Mouse (Mus musculus) kidney, adult 2 months (tissue): ENCODE measurements around the gene Galnt12. TPM values are rescaled to one million over a fixed set of nuclear protein-coding genes. Genes with fewer than 3 reads are reported as not detected.

Experiments used
- DNase-seq: peaks from one replicate; pipeline ENCODE4 v3.0.0; 2021
- H3K27ac ChIP-seq: fragments of 200-500 bp; 2 replicates; pipeline ENCODE4 v1.5.1; 2012; ENCODE audit warnings: low read depth, low read length, control low read depth, inconsistent platforms; ENCODE audit not compliant: insufficient read depth
- H3K27me3 ChIP-seq: fragments of 200-500 bp; replicated peaks from 2 replicates; pipeline ENCODE4 v1.6.1; 2012; ENCODE audit warnings: mild to moderate bottlenecking, moderate library complexity, low read length, inconsistent platforms; ENCODE audit not compliant: control insufficient read depth, insufficient read depth
- H3K36me3 ChIP-seq: fragments of 200-500 bp; 2 replicates; pipeline ENCODE4 v1.6.1; 2012; ENCODE audit warnings: mild to moderate bottlenecking, moderate library complexity, low read length, inconsistent platforms; ENCODE audit not compliant: control insufficient read depth, insufficient read depth
- H3K4me1 ChIP-seq: fragments of 200-500 bp; 2 replicates; pipeline ENCODE4 v1.6.1; 2011; ENCODE audit warnings: low read length; ENCODE audit not compliant: control insufficient read depth, insufficient read depth
- H3K4me3 ChIP-seq: fragments of 200-500 bp; 2 replicates; pipeline ENCODE4 v1.5.1; 2011; ENCODE audit warnings: mild to moderate bottlenecking, low read depth, low read length, control low read depth; ENCODE audit not compliant: insufficient read depth
- CTCF ChIP-seq: fragments of 200-500 bp; conservative IDR thresholded peaks from 2 replicates; pipeline ENCODE4 v1.5.1; 2011; ENCODE audit warnings: low read depth, mild to moderate bottlenecking, control low read depth, low read length, moderate library complexity, mixed read lengths; ENCODE audit not compliant: insufficient read depth, insufficient read length
- POLR2A ChIP-seq: fragments of 200-500 bp; IDR thresholded peaks from one replicate; pipeline ENCODE4 v1.6.1; 2011; ENCODE audit warnings: low read depth, low read length, control low read depth
- WGBS: fragments of 180-500 bp; shearing (Covaris S2); methylation state at CpG from one replicate; pipeline ENCODE4 v1.1.7; 2018; 5-methylcytosine and 5-hydroxymethylcytosine counted together
- polyA plus RNA-seq: library from polyadenylated mRNA; depleted of rRNA; stranded (reverse); fragments of >200 nt; gene quantifications from 2 replicates; pipeline ENCODE4 v1.2.3, GENCODE M21; 2012; rRNA removed

The Galnt12 gene
- polyA plus RNA-seq, 1 experiment: 3.6 TPM

DNA sequence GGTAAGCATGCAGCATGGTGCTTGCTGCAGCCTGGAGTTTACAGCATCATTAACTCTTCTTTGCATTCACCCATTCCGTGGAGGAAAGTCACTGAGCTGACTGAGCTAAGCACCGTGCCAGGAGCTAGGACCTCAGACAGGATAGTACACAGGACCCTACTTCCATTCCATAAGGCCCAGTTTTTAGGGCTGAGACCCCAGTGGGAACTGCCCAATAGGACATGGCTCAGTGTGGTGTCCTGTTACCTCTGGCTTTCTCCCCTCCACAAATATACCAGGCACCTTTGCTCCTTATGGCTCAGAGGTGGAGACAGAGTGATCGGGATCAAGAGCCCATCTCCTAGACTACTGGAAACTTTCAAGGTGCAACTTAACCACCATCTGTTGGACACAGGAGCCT lies 59.1 kb downstream of the Galnt12 start:
- Histone ChIP-seq H3K4me3 (no peak overlapping the region), H3K4me1 (0 out of 2 replicates have a peak, but pooled peaks cover 4% of the 10 kb centered on the region), H3K27me3 (no peaks in the 10 kb centered on the region), H3K36me3 (no peaks in the 10 kb centered on the region), H3K27ac (no peak overlapping the region)
- WGBS: 90% methylated on average over 3 of the region's 3 CpGs
- no peak for TF ChIP-seq POLR2A
- no peak for TF ChIP-seq CTCF
- no peak for DNase-seq

DNA sequence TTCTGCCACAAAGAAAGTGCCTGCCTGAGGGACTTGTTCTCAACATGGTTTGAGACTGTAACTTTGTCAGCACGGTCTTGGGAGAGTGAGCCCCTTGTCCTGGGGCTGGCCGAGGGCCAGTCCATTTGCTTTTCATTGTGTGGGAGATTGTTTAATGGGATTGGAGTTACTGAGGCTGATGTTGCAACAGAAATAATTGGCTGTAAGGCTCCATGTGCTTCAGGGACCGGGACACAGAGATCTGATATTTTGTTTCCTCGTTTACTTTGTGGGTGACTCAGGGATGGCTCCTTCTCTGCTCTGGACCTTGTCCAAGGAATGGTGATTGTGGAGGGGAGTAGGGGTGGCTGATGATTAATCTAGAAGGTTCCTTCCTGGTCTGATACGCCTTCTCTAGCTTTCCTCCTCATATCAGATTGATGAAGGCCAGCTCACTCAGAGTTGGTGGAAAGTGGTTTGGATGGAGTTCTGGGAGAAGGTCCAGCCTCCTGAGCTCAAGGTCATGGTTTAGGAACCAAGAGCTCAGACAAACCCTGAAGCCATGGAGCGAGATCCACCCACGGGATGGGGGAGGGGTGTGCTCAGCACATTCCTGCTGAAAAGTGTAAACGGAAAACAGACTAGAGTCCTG lies 60.0 kb downstream of the Galnt12 start:
- Histone ChIP-seq H3K36me3 (no peaks in the 10 kb centered on the region), H3K4me3 (no peak overlapping the region), H3K4me1 (0 out of 2 replicates have a peak, but pooled peaks cover 4% of the 10 kb centered on the region), H3K27me3 (no peaks in the 10 kb centered on the region), H3K27ac (no peak overlapping the region)
- DNase-seq: peak; percentile 38
- no peak for TF ChIP-seq POLR2A
- no peak for TF ChIP-seq CTCF
- 21% methylated on average over 8 of the region's 8 CpGs for WGBS

DNA sequence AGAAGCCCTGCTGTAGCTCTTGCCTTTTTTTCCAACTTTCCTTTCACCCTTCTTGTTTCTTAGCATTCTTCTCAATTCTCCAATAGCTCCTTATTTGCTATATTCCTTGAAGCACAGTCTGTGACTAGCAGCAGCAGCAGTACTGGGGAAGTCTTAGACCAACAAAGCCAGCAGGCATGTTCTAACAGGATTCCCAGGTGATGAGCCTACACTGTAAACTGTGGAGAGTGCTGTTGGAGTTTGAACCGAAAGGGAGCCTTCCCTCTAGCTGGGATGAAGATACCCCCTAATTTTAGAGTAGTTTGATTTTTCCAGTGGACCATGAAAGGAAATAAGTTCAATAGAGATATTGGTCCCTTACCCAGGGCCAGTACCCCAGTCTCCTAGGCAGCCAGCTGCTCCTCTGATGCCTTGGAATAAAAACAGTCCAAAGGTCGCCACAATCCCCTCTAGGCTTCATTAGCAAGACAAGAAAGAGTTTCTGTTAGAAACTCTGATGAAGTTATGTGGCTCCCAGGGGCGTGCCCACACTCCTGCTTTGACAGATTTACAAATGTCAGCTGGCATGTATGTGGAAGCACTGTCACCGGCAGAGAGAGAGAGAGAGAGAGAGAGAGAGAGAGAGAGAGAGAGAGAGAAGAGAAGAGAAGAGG lies 69.5 kb downstream of the Galnt12 start:
- 19% methylated on average over 4 of the region's 4 CpGs for WGBS
- Histone ChIP-seq H3K4me1 (no peaks in the 10 kb centered on the region), H3K27ac (no peak overlapping the region), H3K27me3 (no peaks in the 10 kb centered on the region), H3K36me3 (no peaks in the 10 kb centered on the region), H3K4me3 (no peak overlapping the region)
- no peak for DNase-seq
- no peak for TF ChIP-seq CTCF
- no peak for TF ChIP-seq POLR2A

DNA sequence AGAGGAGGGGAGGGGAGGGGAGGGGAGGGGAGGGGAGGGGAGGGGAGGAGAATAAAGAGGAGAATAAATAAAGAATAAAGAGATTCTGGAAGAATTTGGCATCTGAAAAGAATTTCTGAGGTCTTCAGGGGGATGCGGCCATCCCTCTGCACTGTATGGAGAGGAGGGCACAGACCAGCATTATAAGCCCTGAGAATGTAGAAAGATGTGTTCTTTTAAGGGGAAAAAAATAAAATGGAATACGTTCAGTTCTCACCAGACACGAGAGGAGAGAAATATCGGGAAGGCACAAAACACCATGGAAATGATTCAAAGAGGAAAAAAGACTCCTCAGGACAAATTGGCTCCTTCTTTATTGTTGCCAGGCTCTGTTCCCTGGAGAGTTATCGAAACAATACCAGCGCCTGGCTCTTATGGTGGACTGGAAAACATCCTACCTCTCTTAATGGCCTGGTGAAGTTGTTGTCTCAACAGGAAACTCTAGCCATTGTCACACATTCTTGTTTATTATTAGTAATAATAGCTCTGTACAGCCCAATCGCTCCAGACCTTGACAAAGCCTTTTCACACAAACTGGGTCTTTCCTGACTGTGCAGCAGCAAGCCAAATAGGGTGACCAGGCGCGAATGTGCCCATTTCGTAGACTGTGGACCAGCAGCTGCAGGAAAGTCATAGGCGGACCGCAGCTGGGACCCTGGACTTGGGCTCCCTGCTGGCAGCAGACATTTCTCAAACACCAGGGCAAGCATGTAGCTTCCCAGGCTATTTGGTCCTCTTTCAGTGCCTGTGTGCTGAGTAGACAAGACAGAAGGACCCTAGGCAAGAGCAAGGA lies 70.3 kb downstream of the Galnt12 start:
- no peak overlapping the region; the same call in 1 of the 2 replicates for H3K27ac ChIP-seq
- peak; percentile 51 for DNase-seq
- WGBS: 62% methylated on average over 12 of the region's 12 CpGs
- TF ChIP-seq CTCF (no peak), POLR2A (no peak)
- H3K4me1 ChIP-seq: no peaks in the 10 kb centered on the region
- H3K4me3 ChIP-seq: no peak overlapping the region
- H3K36me3 ChIP-seq: no peaks in the 10 kb centered on the region
- no peaks in the 10 kb centered on the region for H3K27me3 ChIP-seq

DNA sequence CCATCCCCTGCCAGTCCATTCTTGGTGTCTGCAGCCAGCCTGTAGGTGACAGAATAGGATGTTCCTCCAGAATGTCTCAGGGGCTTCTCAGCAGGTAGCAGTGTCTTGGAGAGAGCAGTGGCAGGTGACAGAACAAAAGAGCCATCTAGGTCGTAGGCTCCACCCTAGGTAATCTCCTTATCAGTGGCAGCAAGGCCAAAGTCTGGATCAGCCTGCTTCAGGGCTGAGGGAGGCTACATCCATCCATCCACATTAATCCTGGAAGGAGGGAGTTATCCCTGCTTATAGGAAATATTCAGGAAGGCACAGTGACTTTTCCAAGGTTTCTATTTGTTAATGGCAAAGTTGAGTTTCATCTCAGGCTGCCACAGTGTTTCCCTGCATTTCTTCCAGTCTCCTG lies 80.6 kb downstream of the Galnt12 start:
- Histone ChIP-seq H3K36me3 (no peaks in the 10 kb centered on the region), H3K27ac (no peak overlapping the region), H3K27me3 (no peaks in the 10 kb centered on the region), H3K4me3 (no peak overlapping the region), H3K4me1 (no peaks in the 10 kb centered on the region)
- DNase-seq: no peak
- no peak for TF ChIP-seq CTCF
- TF ChIP-seq POLR2A: no peak
- 72% methylated on average over 1 of the region's 1 CpGs for WGBS

Other genes starting within 250 kb of the Galnt12 start
- 0.26 and 0.28 TPM in 2 replicates for gene Gabbr2, start 100.0 kb upstream of the Galnt12 start, polyA plus RNA-seq
- 16.1 and 19.2 TPM in 2 replicates for gene Anks6, start 34.5 kb upstream of the Galnt12 start, polyA plus RNA-seq
- gene Col15a1, start 116.3 kb downstream of the Galnt12 start, polyA plus RNA-seq: 50.0 and 59.5 TPM in 2 replicates